ENCODE assay signal across 9 mouse cellular contexts in genomic region chr4:116827819-116828218, GRCm38 (mm10). TPM values are rescaled to one million over a fixed set of nuclear protein-coding genes. Genes with fewer than 3 reads are reported as not detected.
DNase-seq lines count a peak whose midpoint lies in the region; ATAC-seq lines count a peak whose summit lies in the region.
"Had no signal": no experiment of that assay in that cellular context is flagged by ENCODE, and none has a peak within 500 bp of the region (broad histone marks: within the 10 kb centered on the region; RNA-seq: fewer than 3 reads in every experiment).

No protein-coding gene starts in this region.

- no peak overlapping the region for H3K4me3 ChIP-seq in heart, embryonic 12.5 days
- no peak overlapping the region for H3K4me3 ChIP-seq in forebrain, embryonic 11.5 days (ENCODE audit: low read depth, low read length)
- H3K4me3 ChIP-seq: embryonic facial prominence, embryonic 13.5 days had no signal

- intact Hi-C loops in heart, postnatal 10 days (cut with DNase I), result loop anchor here (1.0 to 2.0 kb wide), 2 partner anchors 163 to 313 kb away; no protein-coding TSS in a partner anchor

- peak; percentile 50 to 66 for DNase-seq in heart, postnatal 10 days
- peak; percentile 66 for DNase-seq in B cell, adult 2 months
- no peak for DNase-seq in forebrain, embryonic 11.5 days (ENCODE audit: low spot score)
- DNase-seq in kidney, postnatal 4 days, result peak; percentile 13 to 36
- peak; percentile 76 for DNase-seq in retina, adult 2 months (ENCODE audit: low read depth, low spot score)
- DNase-seq in adrenal gland, postnatal 25 days, result no peak

- no peaks in the 10 kb centered on the region for H3K36me3 ChIP-seq in heart, embryonic 12.5 days
- no peaks in the 10 kb centered on the region for H3K36me3 ChIP-seq in forebrain, embryonic 11.5 days (ENCODE audit: control insufficient read depth, insufficient read depth, low read length)
- H3K36me3 ChIP-seq: embryonic facial prominence, embryonic 13.5 days had no signal

- H3K4me1 ChIP-seq in heart, embryonic 12.5 days (replicated peaks), result peaks cover 10% of the 10 kb centered on the region
- H3K4me1 ChIP-seq in forebrain, embryonic 11.5 days (replicated peaks; ENCODE audit: control insufficient read depth, insufficient read depth, low read length), result peaks cover 13% of the 10 kb centered on the region

- H3K9me3 ChIP-seq in heart, embryonic 12.5 days (replicated peaks), result no peaks in the 10 kb centered on the region
- no peaks in the 10 kb centered on the region for H3K9me3 ChIP-seq in forebrain, embryonic 11.5 days (ENCODE audit: control insufficient read depth, low read length)
- H3K9me3 ChIP-seq: embryonic facial prominence, embryonic 13.5 days had no signal

- no peak overlapping the region for H3K9ac ChIP-seq in heart, embryonic 12.5 days
- no peak overlapping the region for H3K9ac ChIP-seq in forebrain, embryonic 11.5 days (ENCODE audit: low read length)
- H3K9ac ChIP-seq: embryonic facial prominence, embryonic 13.5 days had no signal

- WGBS in heart, embryonic 12.5 days, result 3% methylated on average over 4 of the region's 4 CpGs
- 2% methylated on average over 4 of the region's 4 CpGs for WGBS in forebrain, embryonic 11.5 days

- no peaks in the 10 kb centered on the region for H3K27me3 ChIP-seq in heart, embryonic 12.5 days (replicated peaks)
- H3K27me3 ChIP-seq in forebrain, embryonic 11.5 days (ENCODE audit: control insufficient read depth, insufficient read depth, low read length), result no peaks in the 10 kb centered on the region
- H3K27me3 ChIP-seq: embryonic facial prominence, embryonic 13.5 days had no signal

- no peak overlapping the region for H3K27ac ChIP-seq in heart, embryonic 12.5 days (ENCODE audit: poor library complexity, severe bottlenecking)
- no peak overlapping the region for H3K27ac ChIP-seq in forebrain, embryonic 11.5 days (ENCODE audit: low read depth, low read length)
- H3K27ac ChIP-seq: embryonic facial prominence, embryonic 13.5 days had no signal

- ATAC-seq in heart, embryonic 12.5 days (ENCODE audit: insufficient number of reproducible peaks, low FRiP score), result no peak
- peak; percentile 41 for ATAC-seq in activated CD4-positive, CD25-positive, alpha-beta regulatory T cell, adult 4 months
- ATAC-seq in forebrain, embryonic 11.5 days (replicated peaks; ENCODE audit: low FRiP score), result peak; percentile 37; the same call in 1 of the 2 replicates

- H3K4me2 ChIP-seq in heart, embryonic 12.5 days, result no peak overlapping the region
- H3K4me2 ChIP-seq in forebrain, embryonic 11.5 days (ENCODE audit: low read depth, low read length, severe bottlenecking), result no peak overlapping the region
- H3K4me2 ChIP-seq: embryonic facial prominence, embryonic 13.5 days had no signal

RNA-seq across cellular contexts. Expression of gene Hpdl, which starts 6.3 kb away (rescaled TPM):
- total RNA-seq in heart, postnatal 10 days (2021), result 1 to 10 TPM; 3.5 to 3.8 TPM
- 0.66 and 0.74 TPM in 2 replicates for polyA plus RNA-seq in heart, embryonic 12.5 days (2016; fragmentation: Nextera tagmentation; extraction: Ambion mirVana)
- under 1 TPM; 0.70 to 0.85 TPM for polyA plus RNA-seq in activated CD4-positive, CD25-positive, alpha-beta regulatory T cell, adult 4 months (2017; shearing (Covaris generic))
- polyA plus RNA-seq in forebrain, embryonic 11.5 days (2014; fragmentation: Nextera tagmentation; extraction: Ambion mirVana), result 1.5 and 1.6 TPM in 2 replicates
- total RNA-seq in adrenal gland, postnatal 25 days (2021), result 2.7 and 3.6 TPM in 2 replicates

RNA-seq across cellular contexts. Expression of gene Mutyh, which starts 20.3 kb away (rescaled TPM):
- 1 to 10 TPM; 1.7 to 1.9 TPM for total RNA-seq in heart, postnatal 10 days (2021)
- polyA plus RNA-seq in heart, embryonic 12.5 days (2016; fragmentation: Nextera tagmentation; extraction: Ambion mirVana), result 10.7 and 11.6 TPM in 2 replicates
- polyA plus RNA-seq in activated CD4-positive, CD25-positive, alpha-beta regulatory T cell, adult 4 months (2017; shearing (Covaris generic)), result 10 to 100 TPM in 1 of 2 experiments, 1 to 10 TPM in 1; 9.2 to 15.0 TPM
- 20.3 and 20.9 TPM in 2 replicates for polyA plus RNA-seq in forebrain, embryonic 11.5 days (2014; fragmentation: Nextera tagmentation; extraction: Ambion mirVana)
- 3.9 and 9.0 TPM in 2 replicates for total RNA-seq in adrenal gland, postnatal 25 days (2021)

RNA-seq across cellular contexts. Expression of gene Toe1, which starts 20.4 kb away (rescaled TPM):
- 10 to 100 TPM; 13.2 to 13.6 TPM for total RNA-seq in heart, postnatal 10 days (2021)
- 19.1 and 22.8 TPM in 2 replicates for polyA plus RNA-seq in heart, embryonic 12.5 days (2016; fragmentation: Nextera tagmentation; extraction: Ambion mirVana)
- polyA plus RNA-seq in activated CD4-positive, CD25-positive, alpha-beta regulatory T cell, adult 4 months (2017; shearing (Covaris generic)), result 10 to 100 TPM; 23.7 to 29.3 TPM
- 34.3 and 37.0 TPM in 2 replicates for polyA plus RNA-seq in forebrain, embryonic 11.5 days (2014; fragmentation: Nextera tagmentation; extraction: Ambion mirVana)
- total RNA-seq in adrenal gland, postnatal 25 days (2021), result 18.1 and 25.1 TPM in 2 replicates

RNA-seq across cellular contexts. Expression of gene Zswim5, which starts 49.4 kb away (rescaled TPM):
- total RNA-seq in heart, postnatal 10 days (2021), result 1 to 10 TPM; 1.5 to 1.6 TPM
- 0.50 and 0.79 TPM in 2 replicates for polyA plus RNA-seq in heart, embryonic 12.5 days (2016; fragmentation: Nextera tagmentation; extraction: Ambion mirVana)
- not detected for polyA plus RNA-seq in activated CD4-positive, CD25-positive, alpha-beta regulatory T cell, adult 4 months (2017; shearing (Covaris generic))
- polyA plus RNA-seq in forebrain, embryonic 11.5 days (2014; fragmentation: Nextera tagmentation; extraction: Ambion mirVana), result 10.9 and 12.4 TPM in 2 replicates
- 5.0 and 5.1 TPM in 2 replicates for total RNA-seq in adrenal gland, postnatal 25 days (2021)

Comparison
In these comparisons a context has a peak if more than half of its experiments do, and no peak if none do; other contexts are left out.
1. DNase-seq: peak in heart, postnatal 10 days (2 of 2), B cell, adult 2 months (2 of 2), kidney, postnatal 4 days (2 of 2) and retina, adult 2 months (single experiment); none in forebrain, embryonic 11.5 days (single experiment) and adrenal gland, postnatal 25 days (single experiment).